Mouse (Mus musculus) lung, adult 18-20 months (tissue): Measurements from ENCODE around the gene A630095N17Rik.
A peak's percentile ranks its signal among the peaks of the same experiment; 100 is the strongest.
"Not testable (repeated sequence)": the region's sequence is repeated elsewhere in the genome, so short reads cannot be mapped to it uniquely, and the experiment has no call there.

Experiments used
- DNase-seq, 2 experiments: peaks; one replicate each; pipeline ENCODE4 v3.0.0; 2022; ENCODE audit warnings: mixed read lengths in 2 of 2

A630095N17Rik gene

GRCm38 (mm10) chr1:75243411-75243810, 11.5 kb upstream of the A630095N17Rik start:
- DNase-seq = no peak

GRCm38 (mm10) chr1:75239591-75239990, 7.7 kb upstream of the A630095N17Rik start:
- DNase-seq = no peak

- DNase-seq = peak; percentile 92 to 95
Observed at GRCm38 (mm10) chr1:75236117-75237050, 4.5 kb upstream of the A630095N17Rik start, which contains the start of gene Dnajb2. Gene Dnajb2 (plus strand): TSS chr1:75236406.

GRCm38 (mm10) chr1:75234606-75235005, 2.7 kb upstream of the A630095N17Rik start:
- DNase-seq = peak; percentile 79 to 82

GRCm38 (mm10) chr1:75232489-75232888, 587 bp upstream of the A630095N17Rik start:
- not testable (repeated sequence) for DNase-seq

GRCm38 (mm10) chr1:75231224-75231623, 678 bp downstream of the A630095N17Rik start:
- no peak for DNase-seq

GRCm38 (mm10) chr1:75230335-75230994, 1.4 kb downstream of the A630095N17Rik start:
- DNase-seq = no peak

GRCm38 (mm10) chr1:75229158-75229557, 2.7 kb downstream of the A630095N17Rik start:
- DNase-seq = no peak

- no peak for DNase-seq
Observed at GRCm38 (mm10) chr1:75227653-75228052, 4.2 kb downstream of the A630095N17Rik start.

GRCm38 (mm10) chr1:75226138-75226537, 5.8 kb downstream of the A630095N17Rik start:
- DNase-seq = no peak

GRCm38 (mm10) chr1:75225473-75225872, 6.4 kb downstream of the A630095N17Rik start:
- no peak for DNase-seq

- no peak for DNase-seq
Observed at GRCm38 (mm10) chr1:75223532-75223931, 8.4 kb downstream of the A630095N17Rik start.

- DNase-seq = no peak
Observed at GRCm38 (mm10) chr1:75222926-75223325, 9.0 kb downstream of the A630095N17Rik start.

- DNase-seq = no peak
Observed at GRCm38 (mm10) chr1:75221538-75221937, 10.4 kb downstream of the A630095N17Rik start.

GRCm38 (mm10) chr1:75219531-75219930, 12.4 kb downstream of the A630095N17Rik start, which contains the start of gene Tuba4a:
Gene Tuba4a (minus strand): TSS chr1:75219865.
- DNase-seq = peak; percentile 18 to 46

GRCm38 (mm10) chr1:75219078-75219477, 12.8 kb downstream of the A630095N17Rik start:
- DNase-seq = peak; percentile 94 to 96

GRCm38 (mm10) chr1:75218227-75219001, 13.5 kb downstream of the A630095N17Rik start:
- peak; percentile 65 to 69 for DNase-seq

- DNase-seq = no peak
Observed at GRCm38 (mm10) chr1:75217893-75218226, 14.0 kb downstream of the A630095N17Rik start.

GRCm38 (mm10) chr1:75216797-75217585, 14.9 kb downstream of the A630095N17Rik start:
- no peak for DNase-seq

- no peak for DNase-seq
Observed at GRCm38 (mm10) chr1:75215785-75216184, 16.1 kb downstream of the A630095N17Rik start.

GRCm38 (mm10) chr1:75214886-75215285, 17.0 kb downstream of the A630095N17Rik start:
- DNase-seq = peak in 1 of 2 experiments; percentile 27

- no peak for DNase-seq
Observed at GRCm38 (mm10) chr1:75214442-75214841, 17.5 kb downstream of the A630095N17Rik start.
